Mouse (Mus musculus): ENCODE measurements around the gene Anapc1. TPM values are rescaled to one million over a fixed set of nuclear protein-coding genes. Genes with fewer than 3 reads are reported as not detected.

Gene Anapc1
- 81.8 TPM for polyA plus RNA-seq (2017; shearing (Covaris generic))

DNA sequence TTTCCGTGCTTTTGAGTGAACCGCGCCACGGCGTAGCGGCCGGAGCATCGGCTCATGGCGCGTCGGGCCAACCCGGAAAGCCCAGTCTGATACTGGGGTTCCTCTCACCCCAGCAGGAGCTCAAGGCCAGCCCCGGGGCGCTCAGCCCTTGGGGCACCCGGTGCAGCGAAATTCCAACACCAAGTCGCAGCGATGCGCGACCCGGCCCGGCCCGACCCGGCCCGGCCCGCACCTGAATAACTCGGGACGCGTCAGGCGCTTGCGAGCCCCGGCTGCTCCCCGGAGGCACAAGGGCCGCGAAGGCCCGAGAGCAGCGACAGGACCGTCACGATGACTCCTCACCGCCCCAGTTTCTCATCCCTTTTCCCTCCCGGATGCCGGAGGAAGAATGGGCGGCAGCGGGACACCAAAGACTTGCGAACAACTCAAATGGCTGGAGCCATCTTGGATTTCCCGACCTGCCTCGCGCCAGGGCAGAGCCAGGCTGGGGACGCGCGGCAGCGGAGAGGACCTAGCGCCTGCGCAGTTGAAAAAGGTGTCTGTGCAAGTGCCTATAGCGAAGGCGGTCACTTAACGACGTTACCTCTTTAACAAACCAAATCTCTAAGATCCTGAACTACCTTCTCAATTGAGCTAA, at the start of gene Anapc1:
Gene Anapc1 (minus strand): TSS at position 471 of the 637 bp plus-strand sequence.

DNA sequence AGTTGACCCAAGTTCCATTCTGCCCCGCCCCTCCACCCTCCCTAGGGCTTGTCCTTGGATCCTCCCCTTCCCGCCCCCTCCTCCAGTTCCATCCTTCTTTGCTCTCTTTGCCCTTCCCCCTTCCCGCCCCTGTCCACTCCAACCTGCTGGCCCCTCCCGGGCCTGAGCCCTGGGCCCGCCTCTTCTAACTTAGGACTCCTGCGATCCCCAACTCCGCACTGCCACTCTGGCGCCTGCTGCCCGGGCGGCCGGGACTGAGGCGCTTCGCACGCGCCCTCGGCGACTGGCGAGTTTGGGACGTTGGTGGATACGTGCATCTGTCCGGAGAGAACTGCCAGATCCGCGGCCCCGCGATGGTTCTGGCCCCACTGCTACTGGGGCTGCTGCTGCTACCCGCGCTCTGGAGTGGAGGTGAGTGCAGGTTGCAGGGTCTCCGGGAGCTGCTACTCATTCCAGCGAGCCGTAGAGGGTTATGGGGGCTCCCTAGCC, 11.5 kb upstream of the Anapc1 start, which contains the start of gene Mertk:
Gene Mertk (plus strand): TSS at position 264 of the 489 bp plus-strand sequence.

DNA sequence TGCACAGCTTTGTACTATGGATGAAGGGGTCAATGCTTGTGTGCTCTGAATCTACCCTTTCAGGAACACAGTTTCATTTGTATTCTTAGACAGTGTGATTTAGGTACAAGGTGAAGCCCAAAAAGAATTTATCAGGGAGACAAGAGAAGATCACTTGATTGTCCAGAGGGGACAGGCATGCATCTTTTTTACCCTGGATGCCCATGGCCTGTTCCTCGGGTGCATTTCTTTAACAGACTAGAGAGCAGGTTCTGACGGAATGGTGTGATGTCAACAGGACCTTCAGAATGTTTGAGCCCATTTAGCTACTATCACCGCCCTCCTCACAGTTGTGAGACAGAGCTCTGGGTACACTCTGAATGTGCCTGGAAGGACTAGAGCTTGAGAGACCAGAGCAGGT, 96.3 kb downstream of the Anapc1 start, which contains the start of gene Spdye4c:
Gene Spdye4c (plus strand): TSS at position 301 of the 400 bp plus-strand sequence.

Other genes starting within 250 kb of the Anapc1 start
- gene Spdye4c, start 96.2 kb downstream of the Anapc1 start, polyA plus RNA-seq (2017; shearing (Covaris generic)): not detected
- not detected for gene Mertk, start 11.6 kb upstream of the Anapc1 start, polyA plus RNA-seq (2017; shearing (Covaris generic))
- 34.1 TPM for gene Tmem87b, start 130.7 kb upstream of the Anapc1 start, polyA plus RNA-seq (2017; shearing (Covaris generic))
- gene Fbln7, start 175.6 kb upstream of the Anapc1 start, polyA plus RNA-seq (2017; shearing (Covaris generic)): not detected

Data from effector memory CD4-positive, alpha-beta T cell, adult 5 months (primary cell).